Mouse (Mus musculus) cortical plate, adult 2 months (tissue): Measurements from ENCODE around the gene Olfr1386. TPM values are rescaled to one million over a fixed set of nuclear protein-coding genes. Genes with fewer than 3 reads are reported as not detected.
"Not testable (repeated sequence)": the region's sequence is repeated elsewhere in the genome, so short reads cannot be mapped to it uniquely, and the experiment has no call there.

Experiments
- H3K27ac ChIP-seq: fragments of 200-500 bp; 2 replicates; pipeline ENCODE4 v1.5.1; 2012; ENCODE audit warnings: low read length, control low read depth, inconsistent platforms; ENCODE audit not compliant: insufficient read depth
- H3K4me1 ChIP-seq: fragments of 200-500 bp; 2 replicates; pipeline ENCODE4 v1.6.1; 2011; ENCODE audit warnings: low read length; ENCODE audit not compliant: control insufficient read depth, insufficient read depth
- H3K4me3 ChIP-seq: fragments of 200-500 bp; 2 replicates; pipeline ENCODE4 v1.5.1; 2011; ENCODE audit warnings: mild to moderate bottlenecking, low read length, control low read depth; ENCODE audit not compliant: insufficient read depth
- CTCF ChIP-seq: fragments of 200-500 bp; IDR thresholded peaks from 2 replicates; pipeline ENCODE4 v1.5.1; 2011; ENCODE audit warnings: mild to moderate bottlenecking, control low read depth, low read length; ENCODE audit not compliant: insufficient read depth; ENCODE audit errors: extremely low read depth
- POLR2A ChIP-seq: fragments of 200-500 bp; IDR thresholded peaks from 2 replicates; pipeline ENCODE4 v1.6.1; 2011; ENCODE audit warnings: mild to moderate bottlenecking, low read length, control low read depth; ENCODE audit not compliant: insufficient read depth; ENCODE audit errors: extremely low read depth
- polyA plus RNA-seq: library from polyadenylated mRNA; depleted of rRNA; stranded (reverse); fragments of >200 nt; gene quantifications from 2 replicates; pipeline ENCODE4 v1.2.3, GENCODE M21; 2012; rRNA removed

Olfr1386 gene
- not detected in 2 replicates for polyA plus RNA-seq

DNA sequence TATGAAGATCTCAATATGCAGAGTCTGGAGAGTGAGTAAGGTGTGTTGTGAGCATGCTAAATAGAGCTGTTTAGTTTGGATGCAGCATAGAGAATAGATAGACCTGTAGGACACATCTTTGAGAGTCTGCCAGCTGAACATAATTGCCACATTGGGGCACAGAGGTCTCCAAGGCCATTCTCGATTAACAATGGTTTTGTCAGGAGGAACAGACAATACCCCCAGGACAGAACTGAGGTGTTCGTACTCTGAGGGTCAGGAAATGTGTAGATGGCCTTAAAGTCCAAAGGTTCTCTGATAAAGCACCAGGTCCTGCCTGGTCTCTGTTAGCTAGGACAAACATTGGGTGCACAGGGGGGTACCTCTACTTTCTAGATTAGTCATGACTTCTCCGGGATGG is at the start of gene Olfr1386:
Olfr1386 (plus strand) TSS at position 301 of the 400 bp plus-strand sequence.
- not testable (repeated sequence) for H3K27ac ChIP-seq, H3K4me3 ChIP-seq, H3K4me1 ChIP-seq

DNA sequence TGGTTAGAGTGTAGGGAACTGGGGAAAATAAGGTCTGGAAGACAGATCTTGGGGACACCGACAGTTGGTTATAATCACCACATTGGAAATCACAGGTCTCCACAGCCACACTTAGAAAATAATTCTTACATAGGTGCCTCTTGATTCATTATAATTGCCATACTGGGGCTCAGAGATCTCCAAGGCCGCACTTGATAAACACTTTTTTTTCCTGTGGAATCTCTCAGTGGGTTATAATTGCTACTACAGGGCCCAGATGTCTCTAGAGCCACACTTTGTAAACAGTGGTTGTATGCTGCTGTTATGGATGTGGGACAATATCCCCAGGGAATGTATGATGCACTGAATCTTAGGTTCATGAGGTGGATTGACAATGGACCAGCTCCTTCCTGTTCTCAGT is 42.1 kb upstream of the Olfr1386 start, which contains the start of gene Olfr1389:
Olfr1389 (plus strand) TSS at position 301 of the 400 bp plus-strand sequence.
- Histone ChIP-seq H3K4me3 (no peak within 1 kb of the TSS), H3K27ac (no peak within 1 kb of the TSS), H3K4me1 (no peaks in the 10 kb centered on the region)
- no peak for TF ChIP-seq CTCF
- no peak for TF ChIP-seq POLR2A

DNA sequence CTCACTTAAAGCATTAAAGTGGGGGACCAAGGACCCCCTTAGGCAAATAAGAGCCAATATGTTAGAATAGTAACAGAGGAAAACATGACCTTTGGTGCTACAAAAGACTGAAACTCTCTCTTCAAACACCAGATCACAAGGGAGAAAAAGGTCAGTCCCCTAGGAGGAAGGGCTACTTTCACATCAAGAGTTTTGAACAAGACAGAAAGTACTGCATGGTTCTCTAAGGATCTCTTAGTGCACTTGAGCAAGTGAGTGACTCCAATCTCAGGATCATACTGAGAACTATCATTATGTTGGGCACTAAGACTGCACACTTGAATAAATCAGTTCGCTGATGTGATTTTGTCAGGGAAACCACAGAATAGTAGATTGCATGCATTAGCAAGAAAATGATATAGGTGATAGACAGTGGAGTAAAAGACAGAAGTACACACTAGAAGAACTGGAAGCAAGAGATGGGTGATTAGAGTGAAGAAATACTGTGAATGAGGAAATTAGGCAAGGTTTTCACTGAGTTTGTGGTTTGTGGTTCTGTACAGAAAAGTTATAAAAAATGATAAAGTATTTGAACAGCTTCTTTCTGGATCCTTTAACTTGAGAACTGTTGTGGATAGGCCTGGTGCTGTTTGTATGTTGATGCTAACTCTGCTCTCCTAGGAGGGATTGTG is 39.5 kb upstream of the Olfr1386 start:
- no peak overlapping the region for H3K4me3 ChIP-seq

DNA sequence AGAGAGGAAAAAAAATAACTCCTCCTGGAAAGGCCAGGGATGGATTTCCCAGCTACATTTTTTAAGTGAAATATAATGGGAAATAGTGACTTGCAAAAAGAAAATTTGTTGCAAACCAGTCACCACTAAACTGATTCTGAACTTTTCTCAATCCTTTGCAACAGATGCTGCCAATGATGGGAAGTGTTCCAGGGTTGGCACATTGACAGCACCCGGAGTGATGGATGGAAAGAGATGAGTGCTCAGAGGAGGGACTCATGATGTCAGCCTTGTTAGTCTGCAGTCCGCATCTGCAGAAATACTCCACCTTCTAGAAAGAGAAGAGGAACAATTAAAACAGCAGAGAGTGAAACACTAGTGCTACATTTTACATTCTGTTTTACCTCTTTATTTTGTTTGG is 35.2 kb upstream of the Olfr1386 start:
- no peak overlapping the region for H3K27ac ChIP-seq
- TF ChIP-seq POLR2A (no peak), CTCF (no peak)
- H3K4me3 ChIP-seq = no peak overlapping the region
- H3K4me1 ChIP-seq = no peaks in the 10 kb centered on the region

More for the DNA sequence above, 39.5 kb upstream of the Olfr1386 start:
- Histone ChIP-seq H3K4me1 (no peaks in the 10 kb centered on the region), H3K27ac (no peak overlapping the region)
- TF ChIP-seq CTCF = no peak
- TF ChIP-seq POLR2A = no peak

DNA sequence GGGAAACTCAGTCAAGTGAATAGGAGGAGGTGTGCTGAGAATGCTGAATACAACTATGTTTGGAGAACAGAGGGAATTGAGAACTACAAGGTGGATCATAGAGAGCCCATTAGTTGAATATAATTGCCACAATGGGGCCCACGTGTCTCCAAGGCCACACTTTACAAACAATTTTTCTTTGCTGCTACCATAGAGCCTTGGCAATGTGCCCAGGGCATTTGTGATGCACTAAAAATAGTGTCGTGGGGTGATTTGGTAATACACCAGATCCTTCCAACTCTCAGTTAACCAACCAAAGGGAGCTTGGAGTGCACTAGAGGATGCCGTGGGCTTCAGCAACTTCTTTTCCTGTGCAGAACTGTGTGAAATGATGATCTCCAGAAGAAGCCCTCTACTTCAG is 28.4 kb upstream of the Olfr1386 start, which contains the start of gene Olfr1388:
Olfr1388 (plus strand) TSS at position 214 of the 400 bp plus-strand sequence.
- no peaks in the 10 kb centered on the region for H3K4me1 ChIP-seq
- H3K27ac ChIP-seq = no peak within 1 kb of the TSS
- H3K4me3 ChIP-seq = no peak within 1 kb of the TSS
- TF ChIP-seq CTCF (no peak), POLR2A (no peak)

DNA sequence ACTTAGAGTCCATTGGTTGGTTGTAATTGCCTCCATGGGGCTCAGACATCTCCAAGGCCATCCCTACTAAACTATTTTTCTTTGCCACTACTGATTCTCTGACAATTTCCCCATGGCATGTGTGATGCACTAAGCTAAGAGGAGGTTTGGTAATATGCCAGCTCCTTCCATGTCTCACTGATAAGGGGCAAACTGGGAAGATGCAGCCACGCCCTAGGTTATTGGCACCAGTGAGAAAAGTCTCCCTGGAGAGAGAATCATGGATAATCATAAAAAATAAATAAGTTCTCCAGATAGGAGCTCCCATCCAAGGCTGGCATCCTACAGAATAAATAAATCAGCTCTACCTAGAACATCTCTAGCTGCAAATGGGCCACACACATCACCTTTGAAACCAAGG is 9.8 kb upstream of the Olfr1386 start, which contains the start of gene Olfr1387:
Olfr1387 (plus strand) TSS at position 301 of the 400 bp plus-strand sequence.
- Histone ChIP-seq H3K4me1 (peaks cover 1% of the 10 kb centered on the region; the same call in 1 of the 2 replicates), H3K4me3 (no peak within 1 kb of the TSS), H3K27ac (no peak within 1 kb of the TSS)
- TF ChIP-seq CTCF (no peak), POLR2A (no peak)

DNA sequence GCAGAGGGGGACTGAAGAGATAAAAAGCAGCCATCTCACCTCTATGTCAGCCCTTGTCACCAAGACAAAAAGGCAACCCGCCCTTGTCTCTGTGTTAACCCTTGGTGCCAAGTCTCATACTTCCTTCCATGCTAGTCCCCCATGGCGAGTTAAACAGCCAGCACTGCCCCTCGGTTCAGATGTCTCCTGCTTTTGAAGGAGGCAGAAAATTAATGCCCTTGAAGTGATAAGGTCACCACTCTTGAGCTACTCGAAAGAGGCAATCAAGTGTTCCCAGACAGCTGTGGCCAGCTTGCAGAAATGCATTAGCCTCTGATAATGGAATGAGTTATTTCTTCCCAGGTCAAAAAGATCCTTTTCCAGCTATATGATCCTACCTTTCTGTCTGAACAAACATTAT is 21.1 kb downstream of the Olfr1386 start:
- Histone ChIP-seq H3K4me3 (no peak overlapping the region), H3K4me1 (no peaks in the 10 kb centered on the region), H3K27ac (no peak overlapping the region)
- TF ChIP-seq POLR2A = no peak
- no peak for TF ChIP-seq CTCF

DNA sequence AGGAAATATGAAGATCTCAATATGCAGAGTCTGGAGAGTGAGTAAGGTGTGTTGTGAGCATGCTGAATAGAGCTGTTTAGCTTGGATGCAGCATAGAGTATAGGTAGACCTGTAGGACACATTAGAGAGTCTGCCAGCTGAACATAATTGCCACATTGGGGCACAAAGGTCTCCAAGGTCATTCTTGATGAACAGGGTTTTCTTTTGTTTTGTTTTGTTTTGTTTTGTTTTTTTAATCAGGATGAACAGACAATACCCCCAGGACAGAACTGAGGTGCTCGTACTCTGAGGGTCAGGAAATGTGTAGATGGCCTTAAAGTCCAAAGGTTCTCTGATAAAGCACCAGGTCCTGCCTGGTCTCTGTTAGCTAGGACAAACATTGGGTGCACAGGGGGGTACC is 23.9 kb downstream of the Olfr1386 start, which contains the start of gene Olfr1385:
Olfr1385 (plus strand) TSS at position 301 of the 400 bp plus-strand sequence.
- H3K27ac ChIP-seq, H3K4me1 ChIP-seq, H3K4me3 ChIP-seq: not testable (repeated sequence)

DNA sequence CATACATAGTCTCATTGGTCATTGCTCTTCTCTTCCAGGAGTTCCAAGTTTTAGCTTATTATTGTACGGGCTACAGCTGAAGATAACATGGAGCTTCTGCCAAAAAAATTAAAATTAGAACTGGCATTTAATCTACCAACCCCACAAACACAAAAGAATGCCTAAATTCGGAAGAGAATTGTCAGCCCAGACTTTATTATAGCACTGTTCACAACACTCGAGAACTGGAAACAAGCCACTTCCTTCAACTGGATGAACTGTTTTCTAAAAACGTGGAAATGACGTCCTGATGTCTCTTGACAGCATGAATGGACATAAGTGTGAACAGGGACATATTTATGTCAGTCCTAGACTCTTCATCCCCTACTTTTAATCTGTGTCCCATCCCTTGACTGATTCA is 53.2 kb downstream of the Olfr1386 start:
- H3K27ac ChIP-seq = no peak overlapping the region
- TF ChIP-seq CTCF (no peak), POLR2A (no peak)
- no peak overlapping the region for H3K4me3 ChIP-seq
- no peaks in the 10 kb centered on the region for H3K4me1 ChIP-seq

DNA sequence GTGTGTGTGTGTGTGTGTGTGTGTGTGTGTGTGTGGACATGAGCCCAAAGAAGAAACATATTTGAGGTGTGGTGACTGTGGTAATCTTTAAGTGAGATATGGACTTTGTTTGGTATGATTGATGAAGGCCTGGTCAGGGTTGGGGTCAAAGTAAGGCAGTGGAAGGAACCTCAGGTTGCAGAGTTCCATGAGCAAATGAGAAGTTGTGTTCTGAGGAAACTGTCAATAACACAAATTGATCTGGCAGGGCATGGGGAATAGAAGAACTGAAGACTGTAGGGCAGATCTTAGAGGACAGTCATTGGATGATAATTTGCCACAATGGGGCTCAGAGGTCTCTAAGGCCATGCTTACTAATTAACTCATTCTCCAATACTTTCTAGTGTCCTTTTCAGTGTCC is 54.5 kb downstream of the Olfr1386 start, which contains the start of gene Olfr1383:
Olfr1383 (plus strand) TSS at position 301 of the 400 bp plus-strand sequence.
- H3K4me1 ChIP-seq = no peaks in the 10 kb centered on the region
- H3K27ac ChIP-seq = no peak within 1 kb of the TSS
- TF ChIP-seq POLR2A = no peak
- no peak for TF ChIP-seq CTCF
- no peak within 1 kb of the TSS for H3K4me3 ChIP-seq

Other genes starting within 250 kb of the Olfr1386 start
- 68.1 and 73.7 TPM in 2 replicates for gene Mgat1, start 220.9 kb upstream of the Olfr1386 start, polyA plus RNA-seq
- gene Olfr1393, start 186.7 kb upstream of the Olfr1386 start, polyA plus RNA-seq = 0.15 and 0.73 TPM in 2 replicates
- 0.04 and 0.17 TPM in 2 replicates for gene Olfr1392, start 179.8 kb upstream of the Olfr1386 start, polyA plus RNA-seq
- gene Olfr10, start 160.3 kb upstream of the Olfr1386 start, polyA plus RNA-seq = not detected in 2 replicates
- not detected in 2 replicates for gene Olfr1391, start 142.3 kb upstream of the Olfr1386 start, polyA plus RNA-seq
- not detected in 2 replicates for gene Olfr1390, start 129.9 kb upstream of the Olfr1386 start, polyA plus RNA-seq
- not detected in 2 replicates for gene Olfr1389, start 42.0 kb upstream of the Olfr1386 start, polyA plus RNA-seq
- gene Olfr1388, start 28.4 kb upstream of the Olfr1386 start, polyA plus RNA-seq = 0.09 and 0.13 TPM in 2 replicates
- not detected in 2 replicates for gene Olfr1387, start 9.7 kb upstream of the Olfr1386 start, polyA plus RNA-seq
- gene Olfr1385, start 24.0 kb downstream of the Olfr1386 start, polyA plus RNA-seq = not detected in 2 replicates
- gene Olfr1384, start 41.7 kb downstream of the Olfr1386 start, polyA plus RNA-seq = not detected in 2 replicates
- not detected in 2 replicates for gene Olfr1383, start 54.6 kb downstream of the Olfr1386 start, polyA plus RNA-seq
- gene Olfr1382, start 63.2 kb downstream of the Olfr1386 start, polyA plus RNA-seq = not detected in 2 replicates
- not detected in 2 replicates for gene Olfr1381, start 78.4 kb downstream of the Olfr1386 start, polyA plus RNA-seq
- gene Olfr1380, start 91.8 kb downstream of the Olfr1386 start, polyA plus RNA-seq = not detected in 2 replicates
- gene Flt4, start 144.2 kb downstream of the Olfr1386 start, polyA plus RNA-seq = 1.9 and 2.1 TPM in 2 replicates
- 0.55 TPM in 1 of 2 replicates, not detected in the other for gene Scgb3a1, start 198.6 kb downstream of the Olfr1386 start, polyA plus RNA-seq
- gene Cnot6, start 247.7 kb downstream of the Olfr1386 start, polyA plus RNA-seq = 24.4 and 27.4 TPM in 2 replicates